Mouse (Mus musculus): ENCODE measurements around the gene Hist1h2ap.
"Not testable (repeated sequence)": the region's sequence is repeated elsewhere in the genome, so short reads cannot be mapped to it uniquely, and the experiment has no call there.

Hist1h2ap gene

DNA sequence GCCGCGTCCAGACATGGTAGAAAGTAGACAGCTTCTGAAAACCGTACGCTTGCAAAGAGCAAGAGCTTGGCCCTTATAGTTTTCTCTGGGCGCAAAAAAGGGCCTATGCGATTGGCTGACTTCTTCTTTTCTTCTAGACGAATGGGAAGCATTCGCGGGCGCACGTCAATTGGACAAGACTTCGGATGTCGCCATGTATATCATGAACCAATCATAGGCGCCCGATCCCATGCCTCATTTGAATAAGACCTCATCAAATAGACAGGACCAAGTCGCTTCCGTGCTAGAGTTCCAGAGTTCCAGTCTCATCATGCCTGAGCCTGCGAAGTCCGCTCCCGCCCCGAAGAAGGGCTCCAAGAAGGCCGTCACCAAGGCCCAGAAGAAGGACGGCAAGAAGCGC lies at the start of gene Hist1h2ap, which contains the start of gene Hist1h2br:
Gene Hist1h2ap (minus strand): TSS at position 47 of the 400 bp plus-strand sequence.
Gene Hist1h2br (plus strand): TSS at position 283 of the 400 bp plus-strand sequence.
- CTCF ChIA-PET: not testable (repeated sequence)

DNA sequence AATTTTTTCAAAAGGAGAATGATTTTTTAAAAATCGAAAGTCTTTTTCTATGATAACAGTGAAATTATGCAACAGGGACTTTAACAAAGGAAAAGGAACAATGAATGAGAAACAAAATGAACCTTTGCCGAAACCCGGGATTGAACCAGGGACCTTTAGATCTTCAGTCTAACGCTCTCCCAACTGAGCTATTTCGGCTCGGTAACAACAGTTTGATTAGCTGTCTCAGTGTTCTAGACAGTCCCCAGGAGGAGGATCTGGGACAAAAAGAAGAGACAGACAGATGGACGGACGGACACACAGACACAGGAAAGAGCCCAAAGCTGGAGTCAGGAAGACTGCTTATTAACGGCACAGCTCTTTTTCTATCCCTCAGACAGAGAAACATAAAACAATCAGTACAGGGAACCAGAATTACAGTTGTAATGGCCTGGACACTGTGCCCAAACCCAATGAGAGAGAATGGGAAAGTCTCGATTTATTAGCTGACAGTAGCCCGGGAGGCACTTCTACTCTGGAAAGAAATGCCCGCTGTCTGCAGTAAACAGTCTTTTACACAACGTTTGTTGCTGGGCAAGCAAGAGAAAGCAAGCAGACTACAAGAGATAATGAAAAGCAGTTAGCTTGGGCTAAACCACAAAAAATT lies 49.6 kb upstream of the Hist1h2ap start:
- CTCF ChIA-PET: interaction anchor here (0.7 kb wide), 1 partner anchor 133 kb away, joined by 3 read pairs; no protein-coding TSS in a partner anchor

DNA sequence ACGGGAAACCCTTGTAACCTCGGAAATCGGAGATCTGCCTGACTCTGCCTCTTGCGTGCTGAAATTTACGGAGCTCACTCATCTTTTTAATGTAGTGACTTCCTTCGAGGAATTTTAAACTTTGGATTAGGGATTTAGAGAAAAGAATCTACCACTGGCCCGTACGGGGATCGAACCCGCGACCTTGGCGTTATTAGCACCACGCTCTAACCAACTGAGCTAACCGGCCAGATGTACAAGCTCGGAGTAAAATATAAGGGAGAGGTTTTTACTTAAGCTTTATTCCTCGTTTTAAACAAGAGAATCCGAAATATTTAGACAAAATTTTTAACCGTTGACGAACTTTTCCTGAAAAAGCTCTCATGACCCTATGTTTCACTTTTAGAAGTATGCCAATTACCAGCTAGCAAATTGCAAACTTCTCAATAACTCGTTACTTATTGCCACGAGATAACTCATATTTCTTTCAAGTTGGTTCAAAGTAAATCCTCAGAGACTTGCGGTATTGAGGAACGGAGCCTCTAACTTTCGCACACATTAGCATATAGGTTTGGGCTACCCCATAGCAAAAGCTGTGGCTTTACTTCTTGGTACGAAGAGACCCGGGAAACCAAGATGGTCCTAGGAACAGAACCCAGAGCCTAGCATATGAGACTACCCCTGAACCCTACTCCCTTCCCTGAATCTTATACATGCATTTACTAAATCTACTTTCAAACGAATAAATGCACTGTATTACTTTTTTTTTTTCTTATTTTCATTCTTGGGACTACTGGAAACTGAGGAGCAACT lies 48.8 kb upstream of the Hist1h2ap start:
- CTCF ChIA-PET: interaction anchor here (0.7 kb wide), 1 partner anchor 134 kb away, joined by 3 read pairs; no protein-coding TSS in a partner anchor

DNA sequence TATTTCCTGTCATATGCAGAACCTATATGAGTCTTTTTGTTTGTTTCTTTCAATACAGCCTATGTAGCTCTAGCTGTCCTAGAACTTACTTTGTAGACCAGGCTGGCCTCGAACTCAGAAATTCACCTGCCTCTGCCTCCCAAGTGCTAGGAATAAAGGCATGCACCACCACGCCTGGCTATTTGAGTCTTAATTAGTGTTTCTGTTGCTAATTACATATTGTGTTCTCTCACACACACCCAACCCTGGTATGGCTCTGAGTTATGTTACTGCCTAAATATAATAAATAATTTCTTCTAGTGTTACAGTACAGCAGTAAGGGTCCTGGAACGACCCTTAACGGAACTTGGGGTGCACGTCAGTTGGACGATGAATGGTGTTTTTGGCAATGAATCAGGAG lies 47.4 kb upstream of the Hist1h2ap start:
- CTCF ChIA-PET: no interaction called here

DNA sequence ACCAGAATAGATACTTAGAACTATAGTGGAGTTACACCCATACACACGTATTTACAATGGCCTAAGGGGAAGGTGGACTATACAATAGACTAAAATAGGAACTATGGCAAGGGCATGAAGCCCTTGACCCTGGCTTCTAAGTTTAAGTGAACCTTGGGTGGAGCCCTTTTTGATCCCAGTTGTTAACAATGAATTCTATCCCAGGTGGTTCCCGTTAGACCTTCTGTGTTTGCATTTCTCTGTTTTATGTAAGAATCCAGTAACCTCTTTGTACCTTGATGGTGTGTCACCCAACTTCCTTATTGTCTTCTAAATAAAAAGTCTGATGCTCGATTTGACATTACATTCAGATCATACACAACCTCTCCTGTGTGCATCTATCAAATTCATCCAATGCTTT lies 32.2 kb upstream of the Hist1h2ap start:
- CTCF ChIA-PET: not testable (repeated sequence)

DNA sequence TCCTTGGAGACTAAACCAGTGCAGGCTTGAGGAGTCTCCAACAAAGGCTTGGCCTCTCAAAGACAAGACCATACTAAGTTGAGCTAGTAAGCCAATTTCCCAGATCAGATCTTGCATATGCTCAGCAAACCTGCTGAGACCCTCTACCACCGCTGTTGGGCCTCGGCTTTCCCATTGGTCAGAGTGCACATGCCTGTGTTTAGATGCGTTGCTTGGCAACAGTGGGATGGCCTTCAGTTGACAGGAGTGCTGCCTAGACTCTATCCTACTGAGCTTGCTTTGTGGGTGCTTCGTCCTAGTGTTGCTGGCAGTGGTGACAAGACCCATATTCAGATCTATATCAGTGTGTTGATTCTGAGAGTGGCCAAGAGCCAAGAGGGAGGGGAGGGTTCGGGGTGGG lies 28.3 kb upstream of the Hist1h2ap start:
- CTCF ChIA-PET: interaction anchor here (0.5 kb wide), 1 partner anchor 26 kb away, joined by 3 read pairs; no protein-coding TSS in a partner anchor

DNA sequence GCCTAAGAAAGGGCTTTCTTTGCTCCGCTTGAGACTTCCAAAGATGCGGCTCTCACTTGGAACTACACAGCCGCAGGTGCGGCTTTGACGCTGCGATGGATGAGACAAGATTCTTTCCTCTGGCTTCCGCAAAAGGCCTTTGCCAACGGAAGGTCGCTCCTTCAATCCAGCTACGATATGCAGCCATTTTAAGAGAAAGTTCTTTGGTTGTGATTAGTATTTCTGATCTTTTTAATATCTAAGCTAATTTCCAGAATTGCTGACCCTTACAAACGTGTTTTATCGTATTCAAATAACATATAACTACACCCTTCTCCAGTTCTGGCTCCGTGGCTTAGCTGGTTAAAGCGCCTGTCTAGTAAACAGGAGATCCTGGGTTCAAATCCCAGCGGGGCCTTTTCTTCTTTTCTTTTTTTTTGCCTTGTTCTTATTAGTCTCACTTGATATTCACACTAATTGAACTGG lies 22.4 kb upstream of the Hist1h2ap start:
- CTCF ChIA-PET: no interaction called here

DNA sequence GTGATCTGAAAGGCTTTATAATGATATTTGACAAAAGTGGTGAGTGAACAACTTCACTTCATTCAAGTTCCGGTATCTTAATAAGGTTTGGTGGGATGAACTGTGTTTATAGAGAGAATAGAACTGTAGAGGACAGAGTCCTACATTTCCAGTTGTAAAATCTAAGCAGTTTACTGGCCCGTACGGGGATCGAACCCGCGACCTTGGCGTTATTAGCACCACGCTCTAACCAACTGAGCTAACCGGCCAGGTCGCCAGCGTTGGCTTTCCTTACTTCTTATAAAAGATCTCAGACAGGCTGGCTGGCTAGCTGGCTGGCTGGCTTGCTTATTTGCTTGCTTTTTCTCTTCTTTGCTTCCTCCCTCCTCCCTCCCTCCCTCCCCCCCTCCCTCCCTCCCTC lies 21.8 kb upstream of the Hist1h2ap start:
- CTCF ChIA-PET: no interaction called here

DNA sequence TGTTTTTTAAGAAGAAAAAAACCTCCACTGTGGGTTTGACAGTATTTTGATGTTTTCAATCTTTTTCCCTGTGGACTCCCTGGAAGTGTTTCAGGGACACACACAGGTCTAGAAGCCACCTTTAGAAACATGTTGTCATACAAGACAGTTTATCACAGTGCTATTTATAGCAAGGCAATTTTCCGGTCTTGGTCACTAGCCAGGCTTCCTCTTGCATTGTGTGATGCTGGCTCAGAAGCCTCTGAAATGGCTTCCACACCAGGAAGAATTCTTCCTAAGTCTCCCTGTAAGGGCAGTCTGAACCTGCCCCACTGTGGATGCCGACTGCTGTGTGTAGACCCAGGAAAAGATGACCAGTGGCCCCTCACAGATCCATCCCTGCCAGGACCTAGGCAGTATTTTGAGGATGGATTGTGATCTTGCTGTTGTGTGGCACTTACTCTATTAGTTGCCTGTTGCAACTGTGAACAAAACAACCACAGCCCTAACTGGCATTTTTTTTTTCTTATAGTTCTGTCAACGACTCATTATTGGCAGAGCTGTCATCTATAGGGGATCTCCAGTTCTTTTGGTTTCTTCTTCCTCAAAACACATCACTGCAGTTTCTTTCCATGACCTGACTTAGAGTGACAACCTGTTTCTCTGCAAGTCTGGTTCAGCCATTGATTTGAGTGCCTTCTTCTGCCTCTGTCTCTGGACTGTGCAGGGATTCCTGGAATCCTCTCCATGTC lies 19.1 kb upstream of the Hist1h2ap start:
- CTCF ChIA-PET: no interaction called here

DNA sequence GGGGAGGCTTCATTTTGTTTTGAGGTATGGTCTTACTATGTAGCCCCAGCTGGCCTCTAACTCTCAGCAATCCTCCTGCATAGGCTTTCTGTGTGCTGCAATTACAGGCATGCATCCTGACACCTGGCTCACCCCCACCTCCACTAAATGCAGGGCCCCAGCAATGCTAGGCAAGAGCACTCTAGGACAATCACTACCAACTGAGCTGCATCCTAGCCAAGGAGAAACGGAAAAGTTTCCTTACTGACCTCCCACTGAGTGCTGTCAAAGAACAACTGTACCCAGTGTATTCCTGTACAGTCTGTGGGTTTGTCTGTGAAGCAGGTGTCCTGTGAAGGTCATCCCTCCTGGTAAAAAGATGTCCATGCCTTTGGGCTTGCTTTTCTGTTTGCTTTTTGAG lies 17.4 kb upstream of the Hist1h2ap start:
- CTCF ChIA-PET: not testable (repeated sequence)

DNA sequence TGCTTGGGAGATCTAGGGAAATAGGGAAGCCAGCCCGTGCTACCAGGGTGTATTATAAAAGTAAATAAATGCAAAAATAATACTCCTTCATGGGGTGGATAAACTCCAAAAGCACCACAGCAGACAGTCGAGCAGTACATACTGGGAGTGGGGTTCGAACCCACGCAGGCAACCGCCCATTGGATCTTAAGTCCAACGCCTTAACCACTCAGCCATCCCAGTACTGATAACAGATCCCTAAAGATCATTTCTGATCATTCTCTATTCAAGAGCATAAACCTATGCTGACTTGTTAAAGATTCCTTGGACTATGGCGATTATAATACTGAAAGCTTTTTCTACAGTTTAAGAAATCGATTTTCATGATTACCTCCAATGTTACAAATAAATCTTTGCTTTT lies 14.6 kb upstream of the Hist1h2ap start:
- CTCF ChIA-PET: interaction anchor here (0.6 kb wide), 1 partner anchor 125 kb away, joined by 3 read pairs; no protein-coding TSS in a partner anchor

DNA sequence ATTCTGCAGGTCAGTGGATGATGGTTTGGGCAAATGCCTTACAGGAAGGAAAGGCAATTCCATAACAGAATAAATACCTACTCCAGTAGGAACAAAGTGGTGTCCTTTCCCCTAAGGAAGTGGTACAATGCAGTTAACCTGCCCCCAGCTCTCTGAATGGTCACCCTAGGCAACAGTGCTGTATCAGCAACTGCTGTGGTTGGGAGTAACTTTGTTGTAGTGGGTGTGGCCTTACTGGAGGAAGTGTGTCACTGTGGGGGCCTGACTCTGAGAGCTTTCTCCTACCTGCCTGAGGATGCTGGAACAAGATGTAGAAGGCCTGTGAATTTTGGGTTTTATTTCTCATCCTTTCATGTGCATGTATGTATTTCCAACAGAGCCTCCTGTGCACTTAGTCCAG lies 13.0 kb upstream of the Hist1h2ap start:
- CTCF ChIA-PET: not testable (repeated sequence)

DNA sequence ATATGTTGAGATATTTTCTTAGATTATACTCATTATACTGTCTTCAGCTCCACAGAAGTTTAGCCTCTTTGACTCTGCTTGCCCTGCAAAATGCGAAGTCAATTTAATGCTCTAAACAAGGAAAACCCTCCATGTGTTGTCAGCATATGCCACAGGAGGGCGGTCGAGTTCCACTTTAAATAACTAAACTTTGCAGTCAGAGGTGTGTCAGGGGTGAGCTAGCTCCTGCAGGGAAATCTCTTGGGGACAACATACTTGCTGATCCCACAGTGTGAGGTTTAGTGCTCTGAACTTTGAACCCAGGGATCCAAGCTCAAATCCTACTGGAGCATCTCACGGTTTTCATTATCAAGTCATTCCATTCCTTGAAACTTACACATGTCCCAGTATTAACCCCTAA lies 7.2 kb upstream of the Hist1h2ap start:
- CTCF ChIA-PET: not testable (repeated sequence)

DNA sequence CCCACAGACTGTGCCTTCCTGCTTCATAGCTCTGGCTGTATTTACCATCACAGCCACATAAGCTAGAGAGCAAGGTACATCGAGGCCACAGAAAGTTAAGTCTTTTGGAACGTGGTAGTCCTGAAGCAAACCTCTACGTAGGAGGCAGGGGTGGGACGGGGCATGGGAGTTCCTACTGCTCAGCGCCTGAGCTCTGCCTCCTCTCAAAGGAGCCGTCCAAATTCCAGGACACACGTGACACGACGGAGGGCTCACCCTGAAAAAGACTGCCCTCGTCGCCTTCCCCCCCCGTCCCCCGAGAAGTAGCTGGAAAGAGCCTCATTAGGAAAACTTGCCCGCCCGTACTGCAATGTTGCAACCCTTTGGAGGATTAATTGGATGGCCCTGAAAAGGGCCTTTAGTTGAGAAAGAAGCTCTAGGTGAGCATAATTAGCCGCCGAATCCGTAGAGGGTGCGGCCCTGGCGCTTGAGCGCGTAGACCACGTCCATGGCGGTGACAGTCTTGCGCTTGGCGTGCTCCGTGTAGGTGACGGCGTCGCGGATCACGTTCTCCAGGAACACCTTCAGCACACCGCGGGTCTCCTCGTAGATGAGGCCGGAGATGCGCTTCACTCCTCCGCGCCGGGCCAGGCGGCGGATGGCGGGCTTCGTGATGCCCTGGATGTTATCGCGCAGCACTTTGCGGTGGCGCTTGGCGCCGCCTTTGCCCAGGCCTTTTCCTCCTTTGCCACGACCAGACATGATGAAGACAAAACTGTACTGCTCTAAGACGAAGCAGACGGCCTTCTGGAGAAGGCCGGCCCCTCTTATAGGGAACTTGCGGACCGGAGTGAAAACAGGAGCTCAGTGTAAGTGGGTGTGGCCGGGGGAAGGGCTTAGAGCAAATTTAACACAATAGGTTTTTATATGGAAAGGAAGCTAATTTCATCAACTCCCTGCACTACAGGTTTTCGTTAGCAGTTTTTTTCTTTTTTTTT lies 1.6 kb downstream of the Hist1h2ap start, which contains the start of gene Hist1h4n:
Gene Hist1h4n (minus strand): TSS at position 779 of the 977 bp plus-strand sequence.
- CTCF ChIA-PET: not testable (repeated sequence)

DNA sequence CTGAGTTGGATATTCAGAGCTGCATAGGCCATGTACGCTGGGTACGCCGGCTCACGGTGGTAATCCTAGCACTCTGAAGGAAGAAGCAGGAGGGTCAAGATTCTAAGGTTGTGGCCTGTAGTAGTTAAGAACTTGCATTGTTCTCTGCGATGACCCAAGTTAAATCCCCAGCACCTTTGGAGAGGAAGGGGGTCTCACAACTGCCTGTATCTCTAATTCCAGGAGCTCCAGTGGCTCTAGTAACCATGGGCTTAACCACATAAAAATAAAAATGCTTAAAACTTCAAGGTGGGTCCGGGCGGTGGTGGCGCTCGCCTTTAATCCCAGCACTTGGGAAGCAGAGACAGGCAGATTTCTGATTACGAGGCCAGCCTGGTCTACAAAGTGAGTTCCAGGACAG lies 3.0 kb downstream of the Hist1h2ap start:
- CTCF ChIA-PET: no interaction called here

DNA sequence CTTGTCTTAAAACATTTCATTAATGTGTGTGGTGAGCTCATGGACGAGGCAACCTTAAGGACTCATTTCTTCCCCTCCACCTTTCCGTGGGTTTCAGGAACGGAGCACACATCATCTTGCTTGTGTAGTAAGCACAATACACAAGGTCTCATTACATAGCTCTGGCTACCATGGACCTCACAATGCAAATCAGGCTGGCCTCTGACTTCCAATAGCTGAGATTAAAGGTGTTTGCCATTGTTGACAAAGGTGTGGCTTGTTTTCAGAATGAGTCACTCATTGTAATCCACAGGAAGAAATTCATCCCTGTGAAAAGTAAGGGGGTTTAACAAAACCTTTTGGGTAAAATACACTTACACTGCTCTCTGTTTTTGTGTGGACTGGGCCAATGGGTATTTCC lies 4.8 kb downstream of the Hist1h2ap start:
- CTCF ChIA-PET: no interaction called here

DNA sequence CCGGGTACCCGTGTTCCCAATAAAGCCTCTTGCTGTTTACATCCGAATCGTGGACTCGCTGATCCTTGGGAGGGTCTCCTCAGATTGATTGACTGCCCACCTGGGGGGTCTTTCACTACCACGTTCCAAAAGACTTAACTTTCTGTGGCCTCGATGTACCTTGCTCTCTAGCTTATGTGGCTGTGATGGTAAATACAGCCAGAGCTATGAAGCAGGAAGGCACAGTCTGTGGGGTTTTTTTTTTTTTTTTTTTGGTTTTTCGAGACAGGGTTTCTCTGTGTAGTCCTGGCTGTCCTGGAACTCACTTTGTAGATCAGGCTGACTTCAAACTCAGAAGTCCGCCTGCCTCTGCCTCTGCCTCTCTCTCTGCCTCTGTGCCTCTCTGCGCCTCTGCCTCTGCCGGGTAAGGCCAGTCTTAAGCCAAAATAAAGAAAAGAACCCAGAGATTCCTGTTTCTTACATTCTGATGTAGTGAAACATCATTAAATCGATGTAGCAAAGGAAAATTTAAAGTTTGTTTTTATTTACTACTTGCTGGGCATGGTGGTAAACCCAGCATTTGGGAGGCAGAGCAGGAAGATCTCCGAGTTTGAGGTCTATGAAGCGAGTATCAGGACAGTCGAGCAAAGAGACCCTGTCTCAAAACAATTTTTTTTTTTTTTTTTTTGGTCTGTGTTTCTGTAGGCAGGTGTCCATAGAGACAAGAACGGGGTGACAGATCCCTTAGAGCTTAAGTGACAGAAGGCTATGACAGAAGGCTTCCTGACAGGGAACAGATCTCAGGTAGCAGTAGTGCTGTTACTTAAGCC lies 13.0 kb downstream of the Hist1h2ap start:
- CTCF ChIA-PET: interaction anchor here (0.5 kb wide), 1 partner anchor 70 kb away, joined by 3 read pairs; no protein-coding TSS in a partner anchor

DNA sequence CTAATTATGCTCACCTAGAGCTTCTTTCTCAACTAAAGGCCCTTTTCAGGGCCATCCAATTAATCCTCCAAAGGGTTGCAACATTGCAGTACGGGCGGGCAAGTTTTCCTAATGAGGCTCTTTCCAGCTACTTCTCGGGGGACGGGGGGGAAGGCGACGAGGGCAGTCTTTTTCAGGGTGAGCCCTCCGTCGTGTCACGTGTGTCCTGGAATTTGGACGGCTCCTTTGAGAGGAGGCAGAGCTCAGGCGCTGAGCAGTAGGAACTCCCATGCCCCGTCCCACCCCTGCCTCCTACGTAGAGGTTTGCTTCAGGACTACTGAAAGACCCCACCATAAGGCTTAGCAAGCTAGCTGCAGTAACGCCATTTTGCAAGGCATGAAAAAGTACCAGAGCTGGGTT lies 21.2 kb downstream of the Hist1h2ap start:
- CTCF ChIA-PET: interaction anchor here (0.6 kb wide), 1 partner anchor 1624 kb away, joined by 6 read pairs; no protein-coding TSS in a partner anchor

DNA sequence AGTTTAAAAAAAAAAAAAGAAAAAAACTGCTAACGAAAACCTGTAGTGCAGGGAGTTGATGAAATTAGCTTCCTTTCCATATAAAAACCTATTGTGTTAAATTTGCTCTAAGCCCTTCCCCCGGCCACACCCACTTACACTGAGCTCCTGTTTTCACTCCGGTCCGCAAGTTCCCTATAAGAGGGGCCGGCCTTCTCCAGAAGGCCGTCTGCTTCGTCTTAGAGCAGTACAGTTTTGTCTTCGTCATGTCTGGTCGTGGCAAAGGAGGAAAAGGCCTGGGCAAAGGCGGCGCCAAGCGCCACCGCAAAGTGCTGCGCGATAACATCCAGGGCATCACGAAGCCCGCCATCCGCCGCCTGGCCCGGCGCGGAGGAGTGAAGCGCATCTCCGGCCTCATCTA lies 21.8 kb downstream of the Hist1h2ap start, which contains the start of gene Hist1h4m:
Gene Hist1h4m (plus strand): TSS at position 208 of the 400 bp plus-strand sequence.
- CTCF ChIA-PET: interaction anchor here (0.6 kb wide), 1 partner anchor 1625 kb away, joined by 6 read pairs; no protein-coding TSS in a partner anchor

DNA sequence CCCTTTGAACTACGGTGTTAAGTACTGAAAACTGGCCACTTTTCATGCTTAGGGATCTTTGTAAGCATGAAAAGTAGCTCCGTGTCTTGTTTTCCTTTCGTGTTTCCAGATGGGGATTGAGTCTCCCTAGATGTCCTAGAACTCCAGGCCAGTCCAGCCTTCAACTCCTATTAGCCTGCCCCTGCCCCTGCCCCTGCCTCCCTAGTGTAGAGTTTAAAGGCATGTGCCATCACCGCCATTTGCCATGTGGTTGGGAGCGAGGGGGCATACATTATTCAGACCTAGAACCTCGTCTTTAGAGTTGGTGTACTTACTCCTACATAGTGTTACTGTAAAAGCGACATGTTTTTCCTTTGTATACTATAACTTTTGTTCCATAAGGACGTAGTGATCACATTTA lies 22.2 kb downstream of the Hist1h2ap start:
- CTCF ChIA-PET: not testable (repeated sequence)
